Mouse (Mus musculus) layer of hippocampus, adult 11-12 months (tissue): ENCODE measurements at regions not wholly inside any gene's neighbourhood (a gene's known extent, or its start where the extent isn't known, plus 50 kb on each side); places are given as distances from the start of the nearest gene placed in this dataset.
"Not testable (repeated sequence)": the region's sequence is repeated elsewhere in the genome, so short reads cannot be mapped to it uniquely, and the experiment has no call there.

ENCODE experiments used
- DNase-seq: peaks from one replicate; pipeline ENCODE4 v3.0.0; 2022; ENCODE audit warnings: low spot score

DNA sequence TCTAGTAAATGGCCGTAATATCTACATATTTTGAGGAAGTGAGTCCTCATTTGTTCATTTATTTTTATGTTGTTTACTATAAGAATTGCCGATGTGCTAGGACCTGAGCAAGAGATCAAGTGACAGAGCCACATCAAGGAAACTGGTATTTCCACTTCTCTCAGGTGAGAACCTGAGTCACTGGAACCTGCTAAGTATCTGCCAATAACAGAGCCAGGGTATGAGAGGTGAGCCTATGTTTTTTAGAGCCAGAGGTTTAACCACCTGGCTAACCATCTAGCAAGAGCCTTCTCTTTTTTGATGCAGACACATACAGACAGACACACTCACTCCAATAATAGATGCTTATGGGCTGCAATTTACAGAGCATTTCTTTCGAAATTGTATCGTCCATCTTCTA, 101.2 kb upstream of the Fam78b start:
- DNase-seq: no peak

DNA sequence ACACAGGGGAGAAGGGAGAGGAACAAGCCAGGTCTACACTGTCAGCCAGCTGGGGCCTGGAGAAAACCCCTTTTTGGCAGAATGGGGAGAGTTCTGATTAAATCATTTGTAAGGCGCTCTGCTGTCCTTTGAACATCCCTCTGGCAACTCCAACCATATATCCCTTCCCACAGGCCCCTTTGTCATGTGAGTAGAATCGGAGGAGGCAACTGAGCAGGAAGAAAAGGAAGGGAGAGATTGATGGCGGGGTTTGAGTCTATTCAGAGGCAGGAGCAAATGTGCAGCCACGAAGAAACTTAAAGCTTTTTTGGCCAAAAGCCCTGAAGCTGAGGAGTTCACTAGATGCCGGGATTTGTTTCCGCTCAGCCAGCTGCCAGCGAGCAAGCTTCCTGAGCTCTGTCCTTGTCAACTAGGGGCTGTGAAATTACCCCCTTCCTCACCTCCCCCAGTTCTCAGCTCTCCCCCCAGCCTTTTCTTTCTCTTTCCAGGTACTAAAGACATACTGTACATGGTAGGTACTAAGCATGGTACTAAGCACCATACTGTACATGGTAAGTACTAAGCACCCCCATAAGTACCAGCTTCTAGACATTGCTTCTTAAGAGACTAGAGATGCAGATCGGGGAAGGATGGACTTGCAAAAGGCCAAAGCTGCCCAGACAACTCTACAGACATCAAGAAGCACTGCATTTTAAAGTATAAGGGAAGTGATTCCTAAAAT, 100.6 kb upstream of the Fam78b start:
- no peak for DNase-seq

DNA sequence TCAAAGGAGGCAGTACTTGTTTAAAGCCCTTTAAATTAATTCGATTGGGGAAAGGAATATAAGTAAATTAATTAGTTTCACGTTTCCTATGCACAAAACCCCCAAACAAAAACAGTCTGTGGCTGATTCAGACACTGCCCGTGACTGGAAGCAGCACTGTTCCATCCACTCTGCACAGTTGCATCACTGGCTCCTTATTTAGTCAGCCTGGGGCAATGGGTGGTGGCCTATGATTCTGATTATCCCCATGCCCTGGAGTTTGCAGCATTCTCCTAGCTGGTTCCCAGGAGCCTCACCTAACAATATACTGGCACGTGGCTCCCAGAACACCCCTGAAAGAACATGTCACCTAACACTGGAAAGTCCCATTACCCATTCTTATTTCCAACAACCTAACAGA, 99.6 kb upstream of the Fam78b start:
- no peak for DNase-seq

DNA sequence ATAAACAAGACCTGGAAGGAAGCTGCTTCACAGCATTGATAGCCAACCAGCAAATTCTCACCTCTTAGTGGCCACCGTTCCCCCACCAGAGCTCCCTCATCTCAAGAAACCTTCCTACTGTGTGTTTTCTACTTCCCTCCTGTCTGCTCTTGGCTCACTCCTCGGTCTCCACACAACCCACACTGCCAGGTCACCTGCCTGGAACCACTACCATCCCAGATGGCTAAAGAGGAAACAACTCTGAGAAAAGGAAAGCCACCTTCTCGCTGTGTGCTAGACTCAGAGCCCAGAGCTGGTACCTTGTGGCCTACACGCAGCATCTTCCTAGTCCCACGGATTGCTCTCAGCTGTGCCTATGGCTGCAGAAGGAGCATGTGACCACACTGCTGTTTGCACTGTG, 97.8 kb upstream of the Fam78b start:
- DNase-seq: no peak

DNA sequence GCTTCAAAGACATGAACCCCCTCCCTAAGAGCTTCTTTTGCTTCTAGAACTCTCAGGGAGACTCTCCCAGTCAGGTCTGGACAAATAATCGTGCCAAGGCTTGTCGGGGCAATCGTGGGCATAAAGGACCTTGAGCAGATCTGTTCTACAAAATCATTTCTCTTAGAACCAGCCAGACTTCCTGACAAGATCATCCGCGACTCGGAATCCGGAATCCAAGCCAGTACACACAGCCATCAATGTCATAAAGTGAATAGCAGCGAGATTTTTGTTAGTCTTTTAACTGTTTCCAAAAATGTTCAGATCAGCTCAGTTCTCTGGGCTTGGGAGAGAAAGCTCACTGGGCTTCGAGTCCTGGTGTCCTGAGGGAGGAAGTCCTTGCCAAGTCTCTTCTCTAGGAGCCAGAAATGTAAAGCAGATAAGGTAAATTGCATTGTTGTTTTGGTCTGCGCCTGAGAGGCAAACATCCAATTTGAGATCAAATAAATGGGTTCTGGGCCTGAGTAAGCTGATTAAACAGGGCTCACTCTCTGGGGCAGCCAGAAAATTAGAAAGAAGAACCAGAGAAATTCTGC, 92.9 kb upstream of the Fam78b start:
- DNase-seq: no peak

DNA sequence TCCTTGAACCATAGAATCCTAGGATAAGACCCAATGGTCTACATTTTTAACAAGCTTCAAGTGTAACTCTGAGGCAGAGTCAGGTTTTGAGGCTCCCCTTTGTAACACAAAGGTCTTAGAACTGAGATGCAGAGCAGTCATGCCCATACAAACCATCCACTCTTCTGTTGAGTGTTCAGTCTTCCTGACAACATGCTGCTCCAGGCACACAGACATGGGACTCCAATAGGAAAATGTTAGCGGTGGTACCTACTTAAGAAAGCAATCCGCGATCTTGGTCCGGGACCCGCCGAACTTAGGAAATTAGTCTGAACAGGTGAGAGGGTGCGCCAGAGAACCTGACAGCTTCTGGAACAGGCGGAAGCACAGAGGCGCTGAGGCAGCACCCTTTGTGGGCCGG, 89.0 kb upstream of the Fam78b start:
- DNase-seq: not testable (repeated sequence)

DNA sequence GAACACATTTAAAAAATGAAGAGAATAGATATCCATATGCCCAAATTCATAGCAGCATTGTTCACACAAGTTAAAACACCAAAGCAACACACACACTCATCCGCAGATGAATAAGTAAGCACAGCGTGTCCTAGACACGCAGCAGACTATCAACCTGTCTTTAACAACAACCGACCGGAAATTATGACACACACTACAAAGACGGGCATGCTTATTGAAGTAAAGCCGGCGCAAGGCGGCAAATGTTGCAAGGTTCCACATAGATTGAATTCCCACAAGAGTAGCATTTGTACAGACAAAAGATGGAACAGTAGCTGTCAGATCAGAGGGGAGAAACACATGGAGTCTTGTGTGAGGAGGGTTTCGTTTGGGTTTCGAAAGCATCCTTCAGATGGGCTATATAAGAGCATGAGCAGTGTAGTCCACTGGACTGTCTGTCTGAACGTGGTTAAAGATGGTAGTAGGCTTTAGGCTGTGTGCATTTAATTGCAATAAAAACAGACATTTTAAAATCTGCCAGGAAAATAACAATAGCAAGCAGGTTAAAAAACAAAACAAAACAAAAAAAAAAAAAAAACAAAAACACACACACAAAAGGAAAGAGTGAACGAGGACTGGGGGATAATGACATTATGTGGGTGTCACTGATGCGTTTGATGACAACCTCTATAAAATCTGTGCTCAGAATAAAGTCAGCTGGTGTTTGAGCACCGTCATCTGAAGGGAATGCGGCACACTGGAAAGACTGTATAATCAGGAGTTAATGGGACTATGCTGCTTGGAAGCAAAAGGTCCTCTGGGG, 78.1 kb upstream of the Fam78b start:
- DNase-seq: no peak

DNA sequence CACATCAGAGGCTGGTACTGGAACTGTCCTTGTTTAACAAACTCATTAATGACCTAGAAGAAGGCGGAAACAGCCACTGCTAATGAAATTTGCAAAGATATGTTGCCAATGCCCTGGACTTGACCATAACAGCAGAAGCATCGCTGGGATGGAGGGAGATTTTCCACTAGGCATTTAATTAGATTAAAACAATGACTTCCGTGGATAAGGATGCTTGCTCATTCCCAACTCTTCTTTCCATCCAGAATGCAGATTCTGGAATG, 77.6 kb upstream of the Fam78b start:
- DNase-seq: no peak

DNA sequence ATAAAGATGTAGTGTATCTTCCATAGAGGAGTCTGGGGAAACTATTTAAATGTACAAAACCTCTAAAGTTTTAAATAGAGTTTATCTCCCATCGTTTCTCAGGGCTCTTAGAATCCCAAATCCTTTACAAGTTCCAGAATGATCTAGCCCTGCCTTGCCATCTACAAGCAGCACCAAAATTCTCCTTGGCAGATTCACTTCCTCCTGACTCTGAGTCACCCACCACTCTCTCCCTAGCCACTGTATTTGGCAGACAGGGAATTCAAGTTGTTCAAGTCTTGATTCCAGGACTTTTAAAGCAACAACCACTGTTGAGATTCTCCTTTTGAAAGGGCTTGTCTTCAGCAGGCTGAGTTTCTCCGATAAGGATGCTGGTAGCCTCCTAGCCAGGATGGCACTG, 77.1 kb upstream of the Fam78b start:
- no peak for DNase-seq

DNA sequence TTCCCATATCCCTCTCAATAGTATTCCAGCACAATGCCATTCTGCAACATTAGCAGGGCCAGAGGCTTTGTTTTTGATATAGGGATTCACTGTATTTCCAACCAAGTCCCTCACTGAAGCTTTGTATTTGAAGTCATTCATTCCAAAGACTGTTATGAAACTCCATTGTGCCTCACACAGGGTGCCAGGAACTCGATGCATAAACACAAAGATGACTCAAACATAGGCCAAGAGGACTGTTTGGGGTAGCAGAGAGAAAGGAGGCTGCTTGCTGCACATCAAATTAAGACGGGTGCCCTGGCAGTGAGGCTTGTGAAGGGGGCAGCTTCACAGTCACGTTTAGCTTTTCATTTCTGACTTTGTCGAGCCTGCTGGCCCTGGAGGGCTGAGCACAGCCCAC, 75.1 kb upstream of the Fam78b start:
- no peak for DNase-seq

DNA sequence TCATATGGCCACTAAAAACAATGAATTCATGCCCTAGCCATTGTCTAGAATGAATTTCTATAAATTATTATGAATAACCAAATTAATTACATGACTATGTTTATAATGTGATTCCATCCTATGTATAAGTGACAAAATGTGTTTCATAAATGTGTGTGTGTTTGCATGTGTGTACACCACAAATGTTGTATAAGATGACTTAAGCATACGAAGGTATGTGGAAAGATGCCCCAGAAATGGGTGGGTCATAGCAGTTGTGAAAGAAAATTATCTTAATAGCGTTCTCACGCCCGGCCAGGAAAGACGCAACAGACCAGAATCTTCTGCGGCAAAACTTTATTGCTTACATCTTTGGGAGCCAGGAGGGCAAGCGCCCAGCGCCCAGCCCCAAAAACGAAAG, 61.5 kb upstream of the Fam78b start:
- DNase-seq: not testable (repeated sequence)

DNA sequence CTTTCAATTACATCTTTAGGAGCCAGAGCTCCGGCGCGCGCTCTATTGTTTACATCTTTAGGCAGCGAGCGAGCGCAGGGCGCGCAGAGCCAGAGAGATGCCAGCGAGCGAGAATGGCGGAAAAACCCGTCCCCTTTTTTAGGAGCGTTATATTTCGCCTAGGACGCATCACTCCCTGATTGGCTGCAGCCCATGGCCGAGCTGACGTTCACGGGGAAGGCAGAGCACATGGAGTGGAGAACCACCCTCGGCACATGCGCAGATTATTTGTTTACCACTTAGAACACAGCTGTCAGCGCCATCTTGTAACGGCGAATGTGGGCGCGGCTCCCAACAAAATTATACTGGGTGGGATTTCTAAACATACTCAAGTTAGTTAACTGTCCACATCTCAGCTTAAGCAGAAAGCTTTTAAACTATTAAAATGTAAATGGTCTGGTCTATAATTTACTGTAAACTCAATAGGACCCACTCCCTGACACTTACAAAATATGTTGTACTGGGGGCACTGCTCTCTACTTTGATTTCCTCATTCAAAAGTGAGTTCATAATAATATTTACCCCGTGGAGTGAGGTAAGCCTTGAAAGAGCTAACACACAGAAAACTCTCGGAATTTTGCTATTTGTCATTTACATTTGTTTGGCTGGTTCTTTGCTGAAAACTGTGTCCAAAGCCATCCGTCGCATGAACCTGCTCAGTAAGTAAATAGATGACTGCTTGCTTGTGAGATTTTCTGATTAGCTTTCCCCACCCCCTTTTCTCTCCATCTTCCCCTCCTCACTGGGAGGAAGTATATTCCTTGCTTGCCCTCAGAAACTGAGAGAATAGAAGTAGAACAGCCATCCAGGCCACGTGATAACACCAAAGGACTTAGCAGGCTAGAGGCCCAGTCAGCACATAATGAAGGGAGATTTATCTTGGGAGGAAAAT, 60.8 kb upstream of the Fam78b start:
- DNase-seq: not testable (repeated sequence)

DNA sequence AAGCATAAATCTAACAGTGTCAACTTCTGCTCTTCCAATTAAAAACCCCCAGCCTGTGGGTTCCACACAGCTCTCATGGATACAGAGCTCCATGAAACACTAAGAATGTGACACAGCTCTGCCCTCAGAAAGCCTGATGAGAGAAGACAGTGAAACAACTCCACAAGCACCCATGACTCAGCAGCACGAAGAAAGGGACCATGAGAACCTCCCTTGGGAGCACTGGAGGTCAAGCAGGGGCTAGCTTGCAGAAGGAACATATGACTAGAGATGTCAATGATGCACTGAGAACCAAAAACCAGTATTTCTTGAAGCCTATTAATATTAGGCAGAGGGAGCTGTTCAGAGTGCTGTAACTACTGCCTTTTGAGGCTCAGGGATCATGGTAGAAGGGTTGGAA, 59.0 kb upstream of the Fam78b start:
- DNase-seq: no peak

DNA sequence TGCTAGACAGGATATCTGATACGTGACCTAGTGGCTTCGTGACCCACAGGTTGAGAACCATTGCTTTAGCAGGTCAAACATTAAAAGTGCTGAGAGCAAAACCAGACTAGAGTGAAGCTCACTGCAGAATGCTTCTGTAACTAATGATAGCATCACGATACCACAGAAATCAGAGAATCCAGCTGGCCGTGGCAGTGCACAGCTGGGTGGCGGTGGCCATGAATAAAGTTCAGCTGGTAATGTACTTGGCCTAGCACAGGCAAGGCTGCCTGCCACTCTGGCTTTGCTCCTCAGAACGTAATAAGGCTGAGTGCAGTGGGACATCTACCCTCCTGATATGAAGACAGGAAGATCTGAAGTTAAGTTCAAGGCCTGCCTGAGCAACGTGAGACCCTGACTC, 56.7 kb upstream of the Fam78b start:
- DNase-seq: no peak

DNA sequence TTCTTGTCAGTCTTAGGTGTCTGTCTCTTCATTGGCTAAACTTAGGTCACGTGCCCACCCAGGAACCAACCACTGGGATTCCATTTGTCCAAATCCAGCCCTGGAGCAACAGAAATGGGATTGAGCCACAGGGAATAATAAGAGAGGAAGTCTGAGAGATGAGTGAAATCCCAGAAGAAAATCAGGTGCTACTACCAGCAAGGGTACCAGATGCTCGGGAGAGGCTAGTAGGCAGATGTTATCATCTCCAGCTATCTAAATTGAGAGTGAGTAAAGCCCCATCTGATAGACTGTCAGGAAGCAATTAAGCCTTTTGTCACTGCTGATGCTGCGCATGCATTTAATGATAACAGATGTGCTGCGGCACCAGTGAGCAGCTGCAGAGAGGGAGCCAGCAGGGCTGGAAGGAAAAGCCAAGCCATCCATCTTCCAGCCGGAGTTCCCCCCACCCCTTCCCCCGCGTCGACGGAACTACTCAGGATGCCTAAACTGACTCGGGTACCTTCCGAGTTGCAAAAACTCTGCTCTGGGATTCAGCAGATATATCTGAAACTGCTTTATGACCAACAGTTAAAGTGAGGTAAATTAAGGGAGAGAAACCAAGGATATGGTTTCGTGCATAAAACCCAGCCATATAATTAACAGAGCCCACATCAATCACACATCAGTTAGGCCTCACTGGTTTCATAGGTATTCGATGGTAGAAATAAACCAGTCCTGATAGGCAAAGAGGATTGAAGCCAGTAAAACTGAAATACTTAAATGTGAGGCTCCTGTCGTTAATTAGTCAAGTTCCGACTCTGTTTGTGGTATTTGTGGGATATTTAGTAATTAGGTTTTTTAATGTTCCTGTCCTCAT, 53.1 kb upstream of the Fam78b start:
- DNase-seq: no peak
